Mouse (Mus musculus) Patski (cell line): Measurements from ENCODE around the gene Gm36210. TPM values are rescaled to one million over a fixed set of nuclear protein-coding genes. Genes with fewer than 3 reads are reported as not detected.

Experiments used
- ATAC-seq: fragments of 100-300 bp; one replicate; pipeline ENCODE4 v1.8.0; 2021
- CTCF ChIA-PET: fragments of 350-600 bp; sonication (Branson Sonifier 250); formaldehyde crosslinking; loops from one replicate; lab custom pipeline; 2022; ENCODE audit warnings: inconsistent platforms; lab: Charles Lee
- POLR2A ChIA-PET: fragments of 350-600 bp; sonication (Branson Sonifier 250); formaldehyde crosslinking; loops from one replicate; lab custom pipeline; 2022; ENCODE audit warnings: antibody characterized with exemption, inconsistent platforms; lab: Charles Lee
- DNase-seq: peaks from one replicate; pipeline ENCODE4 v3.0.0-alpha.2; 2011; ENCODE audit warnings: low read depth, low spot score
- H3K27me3 ChIP-seq: fragments of 371-371 bp; one replicate; pipeline ENCODE4 v1.5.1; 2021
- CTCF ChIP-seq: fragments of 100-300 bp; IDR thresholded peaks from one replicate; pipeline ENCODE4 v1.5.1; 2021
- in situ Hi-C: fragments of 300-500 bp; cut with MboI; formaldehyde crosslinking; loops from 3 replicates; pipeline ENCODE4 v1.11.1; 2018; ENCODE audit warnings: low pct_unique_long_range_greater_than_20kb, mixed read lengths
- polyA plus RNA-seq: library from polyadenylated mRNA; unstranded; gene quantifications from one replicate; pipeline ENCODE4 v1.2.3, GENCODE M21; 2021

Gm36210 gene
- polyA plus RNA-seq, 1 experiment from 2014 or later: not detected

- in situ Hi-C loops: no loop called here
- no peak for TF ChIP-seq CTCF
- POLR2A ChIA-PET: no interaction called here
- no peak for ATAC-seq
- H3K27me3 ChIP-seq: peaks cover 12% of the 10 kb centered on the region
- CTCF ChIA-PET: interaction anchor here (1.6 kb wide), 1 partner anchor 113 kb away, joined by 3 read pairs; the partner anchor contains the start of gene Sbk2
- no peak for DNase-seq
These were observed 55.0 kb downstream of the Gm36210 start for GRCm38 (mm10) chr7:4851315-4851688.

DNA sequence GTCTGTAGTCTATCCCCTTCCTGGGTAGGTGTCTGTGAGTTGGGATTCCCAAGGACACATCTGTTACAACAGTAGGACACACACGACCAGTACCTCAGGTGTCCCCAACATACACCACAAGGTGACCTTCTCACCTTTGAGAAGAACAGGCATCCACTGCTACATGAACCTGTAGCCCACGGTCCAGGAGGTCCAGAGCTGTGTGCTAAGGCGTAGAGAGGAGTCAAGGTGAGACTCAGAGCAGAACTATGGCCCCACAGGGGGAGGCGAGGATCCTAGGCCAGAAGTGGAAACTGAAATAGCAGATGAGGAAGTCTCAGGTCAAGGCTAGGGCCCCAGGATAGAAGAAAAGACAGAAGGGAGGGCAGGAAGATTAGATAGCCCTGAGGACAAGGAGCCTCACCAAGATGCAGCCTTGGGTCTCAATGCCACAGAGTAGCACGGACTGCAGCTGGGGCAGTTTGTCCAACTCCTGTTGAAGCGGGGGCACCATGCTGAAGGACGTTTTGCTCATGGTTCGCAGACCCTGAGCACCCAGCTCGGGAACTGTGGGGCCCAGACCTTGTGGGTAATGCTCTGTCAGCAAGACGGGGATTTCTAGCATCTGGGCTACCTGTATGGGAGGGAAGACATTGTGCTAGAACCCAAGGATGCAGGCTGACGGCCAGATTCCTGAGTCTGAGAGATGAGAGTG, 55.5 kb downstream of the Gm36210 start:
- no peak for TF ChIP-seq CTCF
- peaks cover 13% of the 10 kb centered on the region for H3K27me3 ChIP-seq
- ChIA-PET POLR2A (no interaction called here), CTCF (interaction anchor here (1.6 kb wide), 1 partner anchor 113 kb away, joined by 3 read pairs; the partner anchor contains the start of gene Sbk2)
- in situ Hi-C loops: no loop called here
- DNase-seq (no peak), ATAC-seq (no peak)

DNA sequence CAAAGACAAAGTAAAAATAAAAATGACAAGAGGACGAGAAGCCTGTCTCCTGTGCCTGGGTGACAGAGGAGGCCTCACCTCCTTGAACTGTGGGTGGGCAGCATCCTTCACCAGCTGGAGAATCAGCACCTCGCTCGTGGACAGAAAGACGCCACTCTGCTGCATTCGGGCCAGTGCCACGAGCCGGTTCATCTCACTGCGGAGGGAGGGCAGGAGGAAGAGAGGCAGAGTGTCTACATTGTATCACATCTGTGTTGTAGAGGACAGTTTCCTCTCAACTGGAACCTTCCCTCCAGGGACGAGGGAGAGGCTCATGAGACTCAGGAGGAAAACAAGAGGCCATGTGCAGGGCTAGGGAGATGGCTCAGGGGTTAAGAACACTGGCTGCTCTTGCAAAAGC, 56.9 kb downstream of the Gm36210 start:
- no peak for ATAC-seq
- in situ Hi-C loops: no loop called here
- H3K27me3 ChIP-seq: peaks cover 23% of the 10 kb centered on the region
- ChIA-PET CTCF (no interaction called here), POLR2A (no interaction called here)
- no peak for DNase-seq
- TF ChIP-seq CTCF: no peak

Other genes starting within 250 kb of the Gm36210 start
- gene Ppp6r1, start 247.5 kb downstream of the Gm36210 start, polyA plus RNA-seq: 82.6 TPM
- gene Hspbp1, start 221.4 kb downstream of the Gm36210 start, polyA plus RNA-seq: 80.2 TPM
- 27.9 TPM for gene Brsk1, start 215.9 kb downstream of the Gm36210 start, polyA plus RNA-seq
- gene Tmem150b, start 181.3 kb downstream of the Gm36210 start, polyA plus RNA-seq: 0.14 TPM
- 58.6 TPM for gene Kmt5c, start 166.4 kb downstream of the Gm36210 start, polyA plus RNA-seq
- not detected for gene Cox6b2, start 153.4 kb downstream of the Gm36210 start, polyA plus RNA-seq
- not detected for gene Fam71e2, start 135.2 kb downstream of the Gm36210 start, polyA plus RNA-seq
- 2.4 TPM for gene Il11, start 123.7 kb downstream of the Gm36210 start, polyA plus RNA-seq
- gene Tmem190, start 123.6 kb downstream of the Gm36210 start, polyA plus RNA-seq: 0.67 TPM
- gene Tmem238, start 116.9 kb downstream of the Gm36210 start, polyA plus RNA-seq: 5.7 TPM
- gene Rpl28, start 113.6 kb downstream of the Gm36210 start, polyA plus RNA-seq: 230 TPM
- gene Ube2s, start 93.9 kb downstream of the Gm36210 start, polyA plus RNA-seq: 250 TPM
- gene Shisa7, start 61.8 kb downstream of the Gm36210 start, polyA plus RNA-seq: 1.9 TPM
- gene Isoc2b, start 36.3 kb downstream of the Gm36210 start, polyA plus RNA-seq: 8.5 TPM
- gene Isoc2a, start 29.4 kb downstream of the Gm36210 start, polyA plus RNA-seq: 6.6 TPM
- 8.1 TPM for gene Zfp628, start 8.7 kb upstream of the Gm36210 start, polyA plus RNA-seq
- 5.3 TPM for gene Nat14, start 15.5 kb upstream of the Gm36210 start, polyA plus RNA-seq
- 4.7 TPM for gene Ssc5d, start 19.3 kb upstream of the Gm36210 start, polyA plus RNA-seq
- gene Sbk2, start 57.9 kb upstream of the Gm36210 start, polyA plus RNA-seq: 1.8 TPM
- gene Sbk3, start 64.7 kb upstream of the Gm36210 start, polyA plus RNA-seq: 0.09 TPM
- gene Zfp579, start 89.6 kb upstream of the Gm36210 start, polyA plus RNA-seq: 25.1 TPM
- 11.0 TPM for gene Zfp524, start 107.9 kb upstream of the Gm36210 start, polyA plus RNA-seq
- 31.6 TPM for gene Fiz1, start 108.2 kb upstream of the Gm36210 start, polyA plus RNA-seq
- gene Gm44973, start 109.0 kb upstream of the Gm36210 start, polyA plus RNA-seq: 1.3 TPM
- gene Zfp865, start 113.9 kb upstream of the Gm36210 start, polyA plus RNA-seq: 33.9 TPM
- 7.9 TPM for gene Ccdc106, start 114.0 kb upstream of the Gm36210 start, polyA plus RNA-seq
- not detected for gene 4632433K11Rik, start 127.6 kb upstream of the Gm36210 start, polyA plus RNA-seq
- 6.3 TPM for gene Zfp784, start 131.9 kb upstream of the Gm36210 start, polyA plus RNA-seq
- gene Zfp580, start 145.0 kb upstream of the Gm36210 start, polyA plus RNA-seq: 22.4 TPM
- gene U2af2, start 155.6 kb upstream of the Gm36210 start, polyA plus RNA-seq: 216 TPM
- 138 TPM for gene Epn1, start 173.7 kb upstream of the Gm36210 start, polyA plus RNA-seq
- not detected for gene Rfpl4, start 210.4 kb upstream of the Gm36210 start, polyA plus RNA-seq
- 0.05 TPM for gene Rasl2-9, start 219.4 kb upstream of the Gm36210 start, polyA plus RNA-seq
- gene Vmn1r55, start 243.2 kb upstream of the Gm36210 start, polyA plus RNA-seq: under 0.01 TPM